Mouse (Mus musculus) lung, embryonic 14.5 days (tissue): ENCODE data around the gene Tgfb1. TPM values are rescaled to one million over a fixed set of nuclear protein-coding genes. Genes with fewer than 3 reads are reported as not detected.

ENCODE experiments used
- ATAC-seq: fragments of 200-750 bp; cut with Nextera tagmentation; 2 replicates; pipeline ENCODE4 v1.8.0; 2017; ENCODE audit warnings: mild to moderate bottlenecking, moderate TSS enrichment, moderate library complexity; ENCODE audit not compliant: insufficient read depth
- DNase-seq: peaks from one replicate; pipeline ENCODE4 v3.0.0-alpha.2; 2015
- H3K27ac ChIP-seq: fragments of 300-500 bp; sonication (generic); 2 replicates; pipeline ENCODE4 v1.5.1; 2014; ENCODE audit warnings: low read depth, mild to moderate bottlenecking, moderate library complexity
- H3K27me3 ChIP-seq: fragments of 300-500 bp; sonication (generic); 2 replicates; pipeline ENCODE4 v1.6.1; 2014; ENCODE audit warnings: low read length, control low read depth; ENCODE audit not compliant: insufficient read depth
- H3K36me3 ChIP-seq: fragments of 300-500 bp; sonication (generic); 2 replicates; pipeline ENCODE4 v1.6.1; 2014; ENCODE audit warnings: control low read depth; ENCODE audit not compliant: insufficient read depth
- H3K4me1 ChIP-seq: fragments of 300-500 bp; sonication (generic); 2 replicates; pipeline ENCODE4 v1.6.1; 2014; ENCODE audit warnings: antibody characterized with exemption, control low read depth; ENCODE audit not compliant: insufficient read depth
- H3K4me2 ChIP-seq: fragments of 300-500 bp; sonication (generic); 2 replicates; pipeline ENCODE4 v1.6.1; 2014; ENCODE audit warnings: mild to moderate bottlenecking
- H3K4me3 ChIP-seq: fragments of 300-500 bp; sonication (generic); 2 replicates; pipeline ENCODE4 v1.5.1; 2014; ENCODE audit warnings: low read depth, low read length
- H3K9ac ChIP-seq: fragments of 300-500 bp; sonication (generic); 2 replicates; pipeline ENCODE4 v1.6.1; 2014
- H3K9me3 ChIP-seq: fragments of 300-500 bp; sonication (generic); 2 replicates; pipeline ENCODE4 v1.6.1; 2016; ENCODE audit warnings: low read depth, low read length, control low read depth
- CTCF ChIP-seq: IDR thresholded peaks from 2 replicates; pipeline ENCODE4 v1.5.1; 2016; ENCODE audit warnings: antibody characterized with exemption, low read depth
- WGBS: fragments of 180-500 bp; shearing (Covaris S2); extraction: QIAGEN DNeasy Blood & Tissue Kit; methylation state at CpG from one replicate; pipeline ENCODE4 v1.1.7; 2014; 5-methylcytosine and 5-hydroxymethylcytosine counted together
- polyA plus RNA-seq: library from polyadenylated mRNA; unstranded; fragments of >200 nt; fragmentation: Nextera tagmentation; extraction: Ambion mirVana; gene quantifications from 2 replicates; pipeline ENCODE4 v1.2.1, GENCODE M21; 2014

Tgfb1 gene
- polyA plus RNA-seq, 1 experiment from 2014 or later, result 4.1 TPM

GRCm38 (mm10) chr7:25689603-25690021, 2.8 kb downstream of the Tgfb1 start:
- no peak for DNase-seq
- H3K36me3 ChIP-seq, result 0 out of 2 replicates have a peak, but pooled peaks cover 9% of the 10 kb centered on the region
- no peaks in the 10 kb centered on the region for H3K9me3 ChIP-seq
- whole genome bisulfite sequencing, result 4% methylated on average over 12 of the region's 12 CpGs
- no peak for ATAC-seq
- peak overlapping the region; percentile 95 for H3K4me2 ChIP-seq
- H3K4me1 ChIP-seq, result peaks cover 8% of the 10 kb centered on the region; the same call in 1 of the 2 replicates
- H3K4me3 ChIP-seq, result peak overlapping the region; percentile 63
- H3K27me3 ChIP-seq, result peaks cover 16% of the 10 kb centered on the region
- peak overlapping the region; percentile 74; the same call in 1 of the 2 replicates for H3K9ac ChIP-seq
- no peak for TF ChIP-seq CTCF
- H3K27ac ChIP-seq, result peak overlapping the region; percentile 63; the same call in 1 of the 2 replicates

GRCm38 (mm10) chr7:25690051-25690450, 3.2 kb downstream of the Tgfb1 start:
- no peak for TF ChIP-seq CTCF
- Histone ChIP-seq H3K9ac (no peak overlapping the region), H3K27me3 (peaks cover 16% of the 10 kb centered on the region), H3K9me3 (no peaks in the 10 kb centered on the region), H3K36me3 (0 out of 2 replicates have a peak, but pooled peaks cover 6% of the 10 kb centered on the region), H3K27ac (peak overlapping the region; percentile 46; the same call in 1 of the 2 replicates), H3K4me2 (peak overlapping the region; percentile 95), H3K4me1 (peaks cover 8% of the 10 kb centered on the region; the same call in 1 of the 2 replicates), H3K4me3 (peak overlapping the region; percentile 63; the same call in 1 of the 2 replicates)
- WGBS, result 22% methylated on average over 5 of the region's 5 CpGs
- ATAC-seq, result no peak
- no peak for DNase-seq

GRCm38 (mm10) chr7:25694104-25694503, 7.3 kb downstream of the Tgfb1 start:
- ATAC-seq (no peak), DNase-seq (no peak)
- no peak for TF ChIP-seq CTCF
- no peak overlapping the region for H3K9ac ChIP-seq
- no peaks in the 10 kb centered on the region; the same call in 1 of the 2 replicates for H3K4me1 ChIP-seq
- H3K27ac ChIP-seq, result no peak overlapping the region
- no peak overlapping the region for H3K4me3 ChIP-seq
- no peaks in the 10 kb centered on the region for H3K9me3 ChIP-seq
- 48% methylated on average over 8 of the region's 8 CpGs for WGBS
- no peaks in the 10 kb centered on the region for H3K27me3 ChIP-seq
- no peak overlapping the region for H3K4me2 ChIP-seq
- H3K36me3 ChIP-seq, result peaks cover 10% of the 10 kb centered on the region; the same call in 1 of the 2 replicates

- no peak overlapping the region for H3K4me2 ChIP-seq
- no peak for TF ChIP-seq CTCF
- peaks cover under 1% of the 10 kb centered on the region; the same call in 1 of the 2 replicates for H3K4me1 ChIP-seq
- H3K4me3 ChIP-seq, result no peak overlapping the region
- no peak for DNase-seq
- no peak for ATAC-seq
- peaks cover 4% of the 10 kb centered on the region; the same call in 1 of the 2 replicates for H3K27me3 ChIP-seq
- peaks cover 4% of the 10 kb centered on the region; the same call in 1 of the 2 replicates for H3K36me3 ChIP-seq
- H3K9me3 ChIP-seq, result no peaks in the 10 kb centered on the region
- no peak overlapping the region for H3K27ac ChIP-seq
- WGBS, result 53% methylated on average over 13 of the region's 13 CpGs
- H3K9ac ChIP-seq, result no peak overlapping the region
Measured at GRCm38 (mm10) chr7:25699851-25700250, 13.0 kb downstream of the Tgfb1 start.

GRCm38 (mm10) chr7:25700732-25701131, 13.9 kb downstream of the Tgfb1 start:
- Histone ChIP-seq H3K9ac (no peak overlapping the region), H3K4me3 (no peak overlapping the region), H3K27ac (no peak overlapping the region), H3K27me3 (peaks cover 4% of the 10 kb centered on the region; the same call in 1 of the 2 replicates), H3K9me3 (no peaks in the 10 kb centered on the region), H3K4me1 (peaks cover 4% of the 10 kb centered on the region; the same call in 1 of the 2 replicates), H3K4me2 (no peak overlapping the region), H3K36me3 (peaks cover 4% of the 10 kb centered on the region; the same call in 1 of the 2 replicates)
- 72% methylated on average over 12 of the region's 12 CpGs for WGBS
- TF ChIP-seq CTCF, result no peak; the same call in 1 of the 2 replicates
- ATAC-seq, result no peak
- DNase-seq, result no peak

GRCm38 (mm10) chr7:25702350-25702749, 15.5 kb downstream of the Tgfb1 start:
- Histone ChIP-seq H3K4me1 (peaks cover 8% of the 10 kb centered on the region), H3K36me3 (no peaks in the 10 kb centered on the region), H3K4me3 (no peak overlapping the region), H3K4me2 (no peak overlapping the region), H3K27me3 (peaks cover 4% of the 10 kb centered on the region; the same call in 1 of the 2 replicates), H3K27ac (no peak overlapping the region), H3K9me3 (no peaks in the 10 kb centered on the region), H3K9ac (no peak overlapping the region)
- 92% methylated on average over 2 of the region's 2 CpGs for WGBS
- DNase-seq, result no peak
- ATAC-seq, result no peak
- TF ChIP-seq CTCF, result peak; percentile 33; the same call in 1 of the 2 replicates

- no peak overlapping the region for H3K27ac ChIP-seq
- no peaks in the 10 kb centered on the region for H3K9me3 ChIP-seq
- peaks cover 11% of the 10 kb centered on the region for H3K4me1 ChIP-seq
- peak overlapping the region; percentile 51; the same call in 1 of the 2 replicates for H3K4me2 ChIP-seq
- no peak overlapping the region for H3K4me3 ChIP-seq
- TF ChIP-seq CTCF, result no peak
- no peak for DNase-seq
- no peaks in the 10 kb centered on the region for H3K36me3 ChIP-seq
- peaks cover 4% of the 10 kb centered on the region; the same call in 1 of the 2 replicates for H3K27me3 ChIP-seq
- no peak for ATAC-seq
- H3K9ac ChIP-seq, result no peak overlapping the region
- 28% methylated on average over 10 of the region's 10 CpGs for WGBS
Measured at GRCm38 (mm10) chr7:25703793-25704494, 17.1 kb downstream of the Tgfb1 start.
